Mouse (Mus musculus): ENCODE results near the gene Tmtc1.

GRCm38 (mm10) chr6:148444796-148445195 is 607 bp upstream of the Tmtc1 start:
- TF ChIP-seq POLR2A (IDR thresholded peaks at IDR 0.05; ENCODE audit: insufficient read length, low read depth) (no peak), POLR2AphosphoS2 (IDR thresholded peaks at IDR 0.05; ENCODE audit: insufficient read length, low read depth) (no peak), MYOG (IDR thresholded peaks at IDR 0.05; ENCODE audit: control insufficient read depth in 1 of 3, insufficient read depth in 1 of 3, insufficient read length in 2 of 3, low read depth in 2 of 3) (no peak), REST (IDR thresholded peaks at IDR 0.05; ENCODE audit: insufficient read depth, insufficient read length) (no peak), TCF12 (IDR thresholded peaks at IDR 0.05; ENCODE audit: insufficient read depth, poor library complexity, severe bottlenecking) (no peak), USF1 (IDR thresholded peaks at IDR 0.05; ENCODE audit: low read depth) (no peak), MAX (IDR thresholded peaks at IDR 0.05; ENCODE audit: low read depth) (no peak)

Measured in myocyte (in vitro differentiated cells).